Mouse (Mus musculus) forebrain, embryonic 14.5 days (tissue): ENCODE results near the gene Abcg8. TPM values are rescaled to one million over a fixed set of nuclear protein-coding genes. Genes with fewer than 3 reads are reported as not detected.

ENCODE experiments used
- ATAC-seq: fragments of 200-750 bp; cut with Nextera tagmentation; 2 replicates; pipeline ENCODE4 v1.8.0; 2017; ENCODE audit warnings: mild to moderate bottlenecking, moderate library complexity
- DNase-seq: peaks from one replicate; pipeline ENCODE4 v3.0.0-alpha.2; 2015; ENCODE audit warnings: low spot score
- H3K27ac ChIP-seq: fragments of 300-500 bp; sonication (generic); 2 replicates; pipeline ENCODE4 v1.5.1; 2014; ENCODE audit warnings: low read depth, mild to moderate bottlenecking, control low read depth, low read length, moderate library complexity
- H3K27me3 ChIP-seq: fragments of 300-500 bp; sonication (generic); replicated peaks from 2 replicates; pipeline ENCODE4 v1.6.1; 2014; ENCODE audit warnings: low read length, control low read depth, mixed read lengths; ENCODE audit not compliant: control insufficient read depth, insufficient read depth
- H3K36me3 ChIP-seq: fragments of 300-500 bp; sonication (generic); 2 replicates; pipeline ENCODE4 v1.6.1; 2014; ENCODE audit warnings: low read length, control low read depth; ENCODE audit not compliant: control insufficient read depth, insufficient read depth
- H3K4me1 ChIP-seq: fragments of 300-500 bp; sonication (generic); 2 replicates; pipeline ENCODE4 v1.6.1; 2014; ENCODE audit warnings: antibody characterized with exemption, low read length, control low read depth; ENCODE audit not compliant: control insufficient read depth, insufficient read depth
- H3K4me2 ChIP-seq: fragments of 300-500 bp; sonication (generic); 2 replicates; pipeline ENCODE4 v1.6.1; 2014; ENCODE audit warnings: mild to moderate bottlenecking, control low read depth, low read length
- H3K4me3 ChIP-seq: fragments of 300-500 bp; sonication (generic); 2 replicates; pipeline ENCODE4 v1.5.1; 2014; ENCODE audit warnings: low read depth, low read length, control low read depth
- H3K9ac ChIP-seq: fragments of 300-500 bp; sonication (generic); 2 replicates; pipeline ENCODE4 v1.6.1; 2014; ENCODE audit warnings: mild to moderate bottlenecking, low read length, control low read depth, moderate library complexity
- H3K9me3 ChIP-seq: fragments of 300-500 bp; sonication (generic); replicated peaks from 2 replicates; pipeline ENCODE4 v1.6.1; 2016; ENCODE audit warnings: low read length, control low read depth, mixed read lengths; ENCODE audit not compliant: control insufficient read depth
- WGBS: fragments of 180-500 bp; shearing (Covaris S2); extraction: QIAGEN DNeasy Blood & Tissue Kit; methylation state at CpG from one replicate; pipeline ENCODE4 v1.1.7; 2014; 5-methylcytosine and 5-hydroxymethylcytosine counted together
- polyA plus RNA-seq: library from polyadenylated mRNA; unstranded; fragments of >200 nt; fragmentation: Nextera tagmentation; extraction: Ambion mirVana; gene quantifications from 2 replicates; pipeline ENCODE4 v1.2.1, GENCODE M21; 2014

Abcg8 gene
- polyA plus RNA-seq, 1 experiment from 2014 or later, result 0.05 TPM

- H3K9ac ChIP-seq, result no peak overlapping the region
- H3K27me3 ChIP-seq, result no peaks in the 10 kb centered on the region
- DNase-seq, result no peak
- H3K27ac ChIP-seq, result no peak overlapping the region
- no peak overlapping the region for H3K4me3 ChIP-seq
- no peaks in the 10 kb centered on the region for H3K4me1 ChIP-seq
- no peak overlapping the region for H3K4me2 ChIP-seq
- H3K36me3 ChIP-seq, result 0 out of 2 replicates have a peak, but pooled peaks cover 2% of the 10 kb centered on the region
- no peak for ATAC-seq
- 89% methylated on average over 9 of the region's 9 CpGs for WGBS
- H3K9me3 ChIP-seq, result no peaks in the 10 kb centered on the region
These were observed 22.6 kb upstream of the Abcg8 start for GRCm38 (mm10) chr17:84653544-84653943.

GRCm38 (mm10) chr17:84656205-84656604, 19.9 kb upstream of the Abcg8 start:
- Histone ChIP-seq H3K9ac (no peak overlapping the region), H3K4me1 (no peaks in the 10 kb centered on the region), H3K4me3 (no peak overlapping the region), H3K9me3 (no peaks in the 10 kb centered on the region), H3K27me3 (no peaks in the 10 kb centered on the region), H3K4me2 (no peak overlapping the region), H3K27ac (no peak overlapping the region), H3K36me3 (no peaks in the 10 kb centered on the region)
- 86% methylated on average over 5 of the region's 5 CpGs for WGBS
- no peak for ATAC-seq
- no peak for DNase-seq

- peak; percentile 59 for DNase-seq
These were observed 19.3 kb upstream of the Abcg8 start for GRCm38 (mm10) chr17:84656653-84657421.

GRCm38 (mm10) chr17:84657422-84657732, 18.7 kb upstream of the Abcg8 start:
- Histone ChIP-seq H3K36me3 (no peaks in the 10 kb centered on the region), H3K9ac (no peak overlapping the region), H3K4me1 (no peaks in the 10 kb centered on the region), H3K27me3 (no peaks in the 10 kb centered on the region), H3K9me3 (no peaks in the 10 kb centered on the region), H3K27ac (no peak overlapping the region), H3K4me3 (no peak overlapping the region), H3K4me2 (no peak overlapping the region)
- DNase-seq, result no peak
- WGBS, result 80% methylated on average over 3 of the region's 3 CpGs
- ATAC-seq, result no peak

More at GRCm38 (mm10) chr17:84656653-84657421, 19.3 kb upstream of the Abcg8 start:
- Histone ChIP-seq H3K4me3 (no peak overlapping the region), H3K36me3 (no peaks in the 10 kb centered on the region), H3K4me2 (no peak overlapping the region), H3K9ac (no peak overlapping the region), H3K4me1 (no peaks in the 10 kb centered on the region), H3K27me3 (no peaks in the 10 kb centered on the region), H3K9me3 (no peaks in the 10 kb centered on the region), H3K27ac (no peak overlapping the region)
- peak; percentile 37; the same call in 1 of the 2 replicates for ATAC-seq
- 73% methylated on average over 19 of the region's 19 CpGs for WGBS

GRCm38 (mm10) chr17:84657782-84658181, 18.3 kb upstream of the Abcg8 start:
- Histone ChIP-seq H3K9ac (no peak overlapping the region), H3K27ac (no peak overlapping the region), H3K4me1 (no peaks in the 10 kb centered on the region), H3K9me3 (no peaks in the 10 kb centered on the region), H3K4me3 (no peak overlapping the region), H3K36me3 (no peaks in the 10 kb centered on the region), H3K27me3 (no peaks in the 10 kb centered on the region), H3K4me2 (no peak overlapping the region)
- WGBS, result 81% methylated on average over 7 of the region's 7 CpGs
- no peak for DNase-seq
- no peak for ATAC-seq

- H3K36me3 ChIP-seq, result no peaks in the 10 kb centered on the region
- no peak overlapping the region for H3K4me2 ChIP-seq
- no peaks in the 10 kb centered on the region for H3K27me3 ChIP-seq
- 63% methylated on average over 5 of the region's 5 CpGs for WGBS
- H3K9ac ChIP-seq, result no peak overlapping the region
- H3K4me1 ChIP-seq, result no peaks in the 10 kb centered on the region
- no peak overlapping the region for H3K4me3 ChIP-seq
- ATAC-seq (no peak), DNase-seq (no peak)
- no peaks in the 10 kb centered on the region for H3K9me3 ChIP-seq
- H3K27ac ChIP-seq, result no peak overlapping the region
These were observed 17.9 kb upstream of the Abcg8 start for GRCm38 (mm10) chr17:84658195-84658594.

- Histone ChIP-seq H3K4me2 (no peak overlapping the region), H3K9me3 (no peaks in the 10 kb centered on the region), H3K27ac (no peak overlapping the region), H3K4me3 (no peak overlapping the region), H3K4me1 (no peaks in the 10 kb centered on the region), H3K9ac (no peak overlapping the region), H3K36me3 (no peaks in the 10 kb centered on the region), H3K27me3 (no peaks in the 10 kb centered on the region)
- ATAC-seq (no peak), DNase-seq (no peak)
- 79% methylated on average over 8 of the region's 8 CpGs for WGBS
These were observed 17.2 kb upstream of the Abcg8 start for GRCm38 (mm10) chr17:84658951-84659350.

- no peak for DNase-seq
- no peak for ATAC-seq
- 70% methylated on average over 10 of the region's 10 CpGs for WGBS
These were observed 11.0 kb upstream of the Abcg8 start for GRCm38 (mm10) chr17:84665053-84665452.

GRCm38 (mm10) chr17:84665691-84666090, 10.4 kb upstream of the Abcg8 start:
- no peaks in the 10 kb centered on the region for H3K4me1 ChIP-seq
- no peak for DNase-seq
- ATAC-seq, result no peak
- H3K9ac ChIP-seq, result no peak overlapping the region
- H3K4me3 ChIP-seq, result no peak overlapping the region
- H3K27ac ChIP-seq, result no peak overlapping the region
- no peaks in the 10 kb centered on the region for H3K36me3 ChIP-seq
- no peaks in the 10 kb centered on the region for H3K27me3 ChIP-seq
- no peak overlapping the region for H3K4me2 ChIP-seq
- no peaks in the 10 kb centered on the region for H3K9me3 ChIP-seq
- 70% methylated on average over 9 of the region's 9 CpGs for WGBS

More at GRCm38 (mm10) chr17:84665053-84665452, 11.0 kb upstream of the Abcg8 start:
- H3K27ac ChIP-seq, result no peak overlapping the region
- H3K9me3 ChIP-seq, result no peaks in the 10 kb centered on the region
- no peaks in the 10 kb centered on the region for H3K4me1 ChIP-seq
- H3K36me3 ChIP-seq, result no peaks in the 10 kb centered on the region
- H3K27me3 ChIP-seq, result no peaks in the 10 kb centered on the region
- H3K4me2 ChIP-seq, result no peak overlapping the region
- H3K4me3 ChIP-seq, result no peak overlapping the region
- H3K9ac ChIP-seq, result no peak overlapping the region
